Mouse (Mus musculus) forebrain, embryonic 16.5 days (tissue): ENCODE measurements around the gene Clip4. TPM values are rescaled to one million over a fixed set of nuclear protein-coding genes. Genes with fewer than 3 reads are reported as not detected.

Source experiments
- ATAC-seq: fragments of 200-750 bp; cut with Nextera tagmentation; 2 replicates; pipeline ENCODE4 v1.8.0; 2017; ENCODE audit warnings: mild to moderate bottlenecking, moderate library complexity
- H3K27ac ChIP-seq: fragments of 300-500 bp; sonication (generic); 2 replicates; pipeline ENCODE4 v1.5.1; 2014; ENCODE audit warnings: low read length, control low read depth
- H3K27me3 ChIP-seq: fragments of 300-500 bp; sonication (generic); replicated peaks from 2 replicates; pipeline ENCODE4 v1.6.1; 2014; ENCODE audit warnings: low read length; ENCODE audit not compliant: control insufficient read depth, insufficient read depth
- H3K36me3 ChIP-seq: fragments of 300-500 bp; sonication (generic); 2 replicates; pipeline ENCODE4 v1.6.1; 2014; ENCODE audit not compliant: control insufficient read depth, insufficient read depth
- H3K4me1 ChIP-seq: fragments of 300-500 bp; sonication (generic); replicated peaks from 2 replicates; pipeline ENCODE4 v1.6.1; 2014; ENCODE audit warnings: low read length; ENCODE audit not compliant: control insufficient read depth, insufficient read depth
- H3K4me2 ChIP-seq: fragments of 300-500 bp; sonication (generic); 2 replicates; pipeline ENCODE4 v1.6.1; 2014; ENCODE audit warnings: mild to moderate bottlenecking, low read length, control low read depth
- H3K4me3 ChIP-seq: fragments of 300-500 bp; sonication (generic); replicated peaks from 2 replicates; pipeline ENCODE4 v1.5.1; 2014; ENCODE audit warnings: mild to moderate bottlenecking, low read length, control low read depth
- H3K9ac ChIP-seq: fragments of 300-500 bp; sonication (generic); replicated peaks from 2 replicates; pipeline ENCODE4 v1.6.1; 2014; ENCODE audit warnings: low read depth, low read length, control low read depth
- H3K9me3 ChIP-seq: fragments of 300-500 bp; sonication (generic); 2 replicates; pipeline ENCODE4 v1.6.1; 2016; ENCODE audit warnings: low read length; ENCODE audit not compliant: control insufficient read depth
- WGBS: fragments of 180-500 bp; shearing (Covaris S2); extraction: QIAGEN DNeasy Blood & Tissue Kit; methylation state at CpG from one replicate; pipeline ENCODE4 v1.1.7; 2014; 5-methylcytosine and 5-hydroxymethylcytosine counted together
- polyA plus RNA-seq: library from polyadenylated mRNA; unstranded; fragments of >200 nt; fragmentation: Nextera tagmentation; extraction: Ambion mirVana; gene quantifications from 2 replicates; pipeline ENCODE4 v1.2.1, GENCODE M21; 2015

Gene Clip4
- polyA plus RNA-seq, 1 experiment from 2014 or later, result 10.8 TPM

- Histone ChIP-seq H3K27me3 (0 out of 2 replicates have a peak, but pooled peaks cover 2% of the 10 kb centered on the region), H3K9me3 (no peaks in the 10 kb centered on the region), H3K4me3 (no peak overlapping the region), H3K36me3 (no peaks in the 10 kb centered on the region), H3K4me1 (no peaks in the 10 kb centered on the region), H3K9ac (no peak overlapping the region), H3K27ac (no peak overlapping the region), H3K4me2 (no peak overlapping the region)
- ATAC-seq, result no peak
- WGBS, result 89% methylated on average over 8 of the region's 8 CpGs
Measured at GRCm38 (mm10) chr17:71864039-71864438, 95.8 kb downstream of the Clip4 start.

DNA sequence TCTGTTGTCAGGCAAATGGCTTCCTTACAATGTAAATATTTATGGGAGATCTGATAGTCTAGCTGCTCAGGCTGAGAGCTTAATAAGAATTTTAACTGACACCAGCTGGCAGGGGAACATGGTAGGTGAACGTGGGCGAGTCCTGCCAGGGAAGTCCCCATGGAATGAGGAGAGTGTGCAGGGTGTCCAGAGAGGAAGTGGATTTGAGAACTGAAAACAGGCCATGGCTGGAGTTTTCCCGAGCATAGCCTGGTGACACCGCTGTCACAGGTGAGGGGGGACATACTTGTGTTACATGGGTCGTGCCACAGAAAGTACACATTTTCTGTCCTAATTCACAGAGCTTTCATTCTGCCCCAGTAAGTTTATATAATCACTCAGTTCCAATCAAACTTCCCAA is 97.2 kb downstream of the Clip4 start:
- Histone ChIP-seq H3K27ac (no peak overlapping the region), H3K27me3 (0 out of 2 replicates have a peak, but pooled peaks cover 2% of the 10 kb centered on the region), H3K4me1 (peaks cover 7% of the 10 kb centered on the region; the same call in 1 of the 2 replicates), H3K9me3 (no peaks in the 10 kb centered on the region), H3K4me2 (no peak overlapping the region), H3K9ac (no peak overlapping the region), H3K4me3 (no peak overlapping the region), H3K36me3 (no peaks in the 10 kb centered on the region)
- ATAC-seq, result no peak
- 85% methylated on average over 5 of the region's 5 CpGs for WGBS

- 0 out of 2 replicates have a peak, but pooled peaks cover 2% of the 10 kb centered on the region for H3K9me3 ChIP-seq
- H3K4me2 ChIP-seq, result no peak overlapping the region
- H3K36me3 ChIP-seq, result no peaks in the 10 kb centered on the region
- H3K9ac ChIP-seq, result no peak overlapping the region
- H3K4me3 ChIP-seq, result no peak overlapping the region
- WGBS, result 91% methylated on average over 2 of the region's 2 CpGs
- no peak for ATAC-seq
- peaks cover 7% of the 10 kb centered on the region; the same call in 1 of the 2 replicates for H3K4me1 ChIP-seq
- no peak overlapping the region for H3K27ac ChIP-seq
- H3K27me3 ChIP-seq, result 0 out of 2 replicates have a peak, but pooled peaks cover 2% of the 10 kb centered on the region
Measured at GRCm38 (mm10) chr17:71867892-71868291, 99.6 kb downstream of the Clip4 start.

DNA sequence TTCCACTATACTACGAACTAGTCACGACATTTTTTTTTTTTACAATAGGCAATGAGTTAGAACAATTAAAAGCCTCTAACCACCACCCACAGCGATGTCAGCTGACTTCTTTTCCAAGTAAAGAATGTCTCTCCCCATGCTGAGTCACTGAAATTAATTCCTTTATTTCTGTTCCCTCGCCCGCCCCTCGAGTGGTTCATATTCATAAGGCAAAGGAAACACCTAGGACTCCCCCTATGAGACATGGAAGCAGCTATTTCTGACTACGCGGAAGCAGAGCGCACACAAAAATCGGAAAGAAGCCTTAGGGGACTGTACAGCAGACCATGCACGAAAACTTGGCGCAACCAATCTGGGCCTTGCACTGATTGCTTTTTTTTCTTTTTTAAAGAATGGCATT is 100.6 kb downstream of the Clip4 start:
- H3K9ac ChIP-seq, result no peak overlapping the region
- H3K4me2 ChIP-seq, result peak overlapping the region; percentile 93
- 0 out of 2 replicates have a peak, but pooled peaks cover 3% of the 10 kb centered on the region for H3K9me3 ChIP-seq
- peak; percentile 39; the same call in 1 of the 2 replicates for ATAC-seq
- no peaks in the 10 kb centered on the region for H3K36me3 ChIP-seq
- peaks cover 7% of the 10 kb centered on the region; the same call in 1 of the 2 replicates for H3K4me1 ChIP-seq
- no peak overlapping the region for H3K27ac ChIP-seq
- 51% methylated on average over 12 of the region's 12 CpGs for WGBS
- H3K27me3 ChIP-seq, result 0 out of 2 replicates have a peak, but pooled peaks cover 2% of the 10 kb centered on the region
- H3K4me3 ChIP-seq, result no peak overlapping the region

GRCm38 (mm10) chr17:71869372-71870231 is 101.3 kb downstream of the Clip4 start:
- 0 out of 2 replicates have a peak, but pooled peaks cover 2% of the 10 kb centered on the region for H3K27me3 ChIP-seq
- H3K27ac ChIP-seq, result no peak overlapping the region; the same call in 1 of the 2 replicates
- 0 out of 2 replicates have a peak, but pooled peaks cover 3% of the 10 kb centered on the region for H3K9me3 ChIP-seq
- peaks cover 7% of the 10 kb centered on the region; the same call in 1 of the 2 replicates for H3K4me1 ChIP-seq
- peak overlapping the region; percentile 93 for H3K4me2 ChIP-seq
- ATAC-seq, result peak; percentile 87
- no peaks in the 10 kb centered on the region for H3K36me3 ChIP-seq
- WGBS, result 4% methylated on average over 60 of the region's 60 CpGs
- peak overlapping the region; percentile 84 for H3K9ac ChIP-seq
- peak overlapping the region; percentile 58 for H3K4me3 ChIP-seq

DNA sequence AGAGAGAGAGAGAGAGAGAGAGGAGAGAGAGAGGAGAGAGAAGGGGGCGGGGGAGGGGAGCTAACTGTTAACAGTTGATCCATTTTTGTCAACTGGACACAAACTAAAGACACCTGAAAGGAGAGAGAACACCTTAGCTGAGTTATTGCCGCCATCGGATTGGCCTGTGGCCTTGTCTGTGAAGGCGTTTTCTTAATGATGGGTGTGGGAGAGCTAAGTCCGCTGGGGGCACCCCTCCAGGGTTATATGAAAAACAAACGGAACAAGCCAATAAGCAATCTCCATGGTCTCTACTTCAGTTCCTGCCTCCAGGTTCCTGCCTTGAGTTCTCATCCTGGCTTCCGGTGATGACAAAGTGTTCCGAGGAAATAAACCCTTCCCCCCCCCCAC is 102.0 kb downstream of the Clip4 start:
- Histone ChIP-seq H3K4me2 (no peak overlapping the region), H3K4me1 (peaks cover 7% of the 10 kb centered on the region; the same call in 1 of the 2 replicates), H3K36me3 (no peaks in the 10 kb centered on the region), H3K9me3 (0 out of 2 replicates have a peak, but pooled peaks cover 3% of the 10 kb centered on the region), H3K4me3 (no peak overlapping the region), H3K27ac (no peak overlapping the region), H3K9ac (no peak overlapping the region), H3K27me3 (0 out of 2 replicates have a peak, but pooled peaks cover 2% of the 10 kb centered on the region)
- no peak for ATAC-seq
- WGBS, result 92% methylated on average over 7 of the region's 8 CpGs

GRCm38 (mm10) chr17:71870641-71871040 is 102.4 kb downstream of the Clip4 start:
- Histone ChIP-seq H3K4me2 (no peak overlapping the region), H3K27me3 (0 out of 2 replicates have a peak, but pooled peaks cover 2% of the 10 kb centered on the region), H3K9me3 (0 out of 2 replicates have a peak, but pooled peaks cover 3% of the 10 kb centered on the region), H3K9ac (no peak overlapping the region), H3K36me3 (no peaks in the 10 kb centered on the region), H3K4me3 (no peak overlapping the region), H3K4me1 (peaks cover 7% of the 10 kb centered on the region; the same call in 1 of the 2 replicates), H3K27ac (no peak overlapping the region)
- 80% methylated on average over 1 of the region's 1 CpGs for WGBS
- no peak for ATAC-seq

DNA sequence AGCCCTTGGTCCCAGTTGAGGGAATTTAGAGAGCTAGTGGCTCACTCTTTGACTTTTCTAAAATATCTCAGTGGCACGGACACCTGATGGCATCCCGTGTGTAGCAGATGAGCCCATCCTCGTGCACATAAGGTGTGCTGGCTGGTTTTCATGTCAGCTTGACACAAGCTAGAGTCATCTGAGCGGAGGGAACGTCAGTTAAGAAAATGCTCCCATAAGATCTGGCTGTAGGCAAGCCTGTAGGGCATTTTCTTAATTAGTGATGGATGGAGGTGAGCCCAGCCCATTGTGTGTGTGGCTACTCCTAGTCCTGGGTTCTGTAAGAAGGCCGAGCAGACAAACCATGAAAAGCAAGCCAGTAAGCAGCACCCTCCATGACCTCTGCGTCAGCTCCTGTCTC is 103.7 kb downstream of the Clip4 start:
- 87% methylated on average over 7 of the region's 7 CpGs for WGBS
- Histone ChIP-seq H3K4me1 (peaks cover 7% of the 10 kb centered on the region; the same call in 1 of the 2 replicates), H3K4me3 (no peak overlapping the region), H3K27me3 (0 out of 2 replicates have a peak, but pooled peaks cover 2% of the 10 kb centered on the region), H3K9ac (no peak overlapping the region), H3K9me3 (0 out of 2 replicates have a peak, but pooled peaks cover 3% of the 10 kb centered on the region), H3K4me2 (no peak overlapping the region), H3K27ac (no peak overlapping the region), H3K36me3 (no peaks in the 10 kb centered on the region)
- no peak for ATAC-seq

DNA sequence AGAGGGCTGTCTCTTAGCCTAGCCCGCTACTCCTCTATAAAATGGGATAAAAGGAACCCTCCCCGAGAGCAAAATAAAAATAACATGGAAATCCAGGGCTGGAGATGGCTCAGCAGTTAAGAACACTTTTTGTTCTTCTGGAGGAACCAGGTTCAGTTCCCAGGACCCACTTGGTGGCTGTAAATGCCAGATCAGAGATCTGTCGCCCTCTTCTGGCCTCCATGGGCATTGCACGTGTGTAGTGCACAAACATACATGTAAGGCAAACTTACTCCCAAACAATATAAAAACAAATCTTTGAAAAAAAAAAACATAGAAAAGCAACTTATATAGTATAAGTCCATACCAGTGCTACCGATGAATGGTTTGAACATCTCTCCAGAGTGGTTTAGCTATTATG is 104.7 kb downstream of the Clip4 start:
- Histone ChIP-seq H3K9ac (no peak overlapping the region), H3K9me3 (0 out of 2 replicates have a peak, but pooled peaks cover 3% of the 10 kb centered on the region), H3K4me2 (no peak overlapping the region), H3K4me1 (peaks cover 7% of the 10 kb centered on the region; the same call in 1 of the 2 replicates), H3K27me3 (0 out of 2 replicates have a peak, but pooled peaks cover 2% of the 10 kb centered on the region), H3K27ac (no peak overlapping the region), H3K4me3 (no peak overlapping the region), H3K36me3 (no peaks in the 10 kb centered on the region)
- ATAC-seq, result no peak
- WGBS, result 70% methylated on average over 5 of the region's 5 CpGs
